Mouse (Mus musculus) gastrocnemius, adult 2 months (tissue): ENCODE results near the gene Vrk1. TPM values are rescaled to one million over a fixed set of nuclear protein-coding genes. Genes with fewer than 3 reads are reported as not detected.
A peak's percentile ranks its signal among the peaks of the same experiment; 100 is the strongest.

Experiments used
- DNase-seq: peaks from one replicate; pipeline ENCODE4 v3.0.0; 2022
- H3K27ac ChIP-seq: fragments of 200-600 bp; 2 replicates; pipeline ENCODE4 v1.8.1; 2022; ENCODE audit warnings: mild to moderate bottlenecking
- H3K4me3 ChIP-seq: fragments of 200-600 bp; 2 replicates; pipeline ENCODE4 v1.8.1; 2022; ENCODE audit warnings: mild to moderate bottlenecking, moderate library complexity
- CTCF ChIP-seq: fragments of 200-600 bp; IDR thresholded peaks from 2 replicates; pipeline ENCODE4 v1.8.1; 2022; ENCODE audit warnings: antibody characterized with exemption, mild to moderate bottlenecking, moderate library complexity
- intact Hi-C: fragments of 180-260 bp; cut with DNase I; formaldehyde crosslinking; loops from one replicate; pipeline ENCODE4 v1.15.1; 2025
- total RNA-seq, 2 experiments: library from RNA; stranded (reverse); gene quantifications; 2 replicates each; pipeline ENCODE4 v1.2.3; 2021

Vrk1 gene
- total RNA-seq, 2 experiments from 2014 or later, result 4.0 to 5.0 TPM

DNA sequence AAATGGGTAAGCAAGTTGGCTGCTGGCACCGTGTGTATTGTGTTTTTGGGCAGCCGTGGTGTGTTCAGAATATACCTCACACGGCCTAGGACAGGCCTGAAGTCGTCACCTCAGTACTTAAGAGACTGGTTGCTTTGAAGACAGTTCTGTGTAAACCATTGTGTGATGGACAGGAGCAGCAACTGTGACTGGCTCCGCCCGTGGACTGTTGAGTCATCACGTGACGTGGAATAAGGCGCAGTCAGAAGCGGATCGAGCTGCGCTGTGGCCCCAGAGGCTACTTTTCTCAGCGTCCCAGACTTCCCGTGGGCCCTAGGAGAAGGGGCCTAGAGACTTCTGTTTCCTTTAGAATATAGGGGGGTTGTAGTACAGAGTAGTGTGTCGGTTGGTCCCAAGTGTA lies 66.1 kb downstream of the Vrk1 start:
- Histone ChIP-seq H3K4me3 (no peak overlapping the region), H3K27ac (no peak overlapping the region)
- DNase-seq, result no peak
- intact Hi-C loops, result no loop called here
- TF ChIP-seq CTCF, result no peak

DNA sequence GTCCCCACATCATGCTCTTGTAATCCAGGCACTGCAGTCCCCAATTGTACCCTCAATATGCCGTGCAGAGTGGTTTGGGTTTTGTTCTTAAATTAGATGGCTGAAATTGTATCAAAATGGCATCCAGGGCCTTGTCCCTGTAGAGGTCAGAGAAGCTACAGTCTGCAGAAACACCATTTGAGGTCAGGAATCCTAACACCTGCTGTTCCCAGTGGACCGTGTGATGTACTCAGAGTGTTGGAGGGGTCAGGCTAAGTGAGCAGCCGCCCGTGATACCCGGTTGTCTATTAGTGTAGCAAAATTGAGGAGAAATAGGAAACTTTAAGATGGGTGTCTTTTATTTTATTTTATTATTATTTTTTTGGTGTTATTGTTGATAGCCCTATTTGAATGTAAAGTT lies 70.5 kb downstream of the Vrk1 start:
- H3K4me3 ChIP-seq, result no peak overlapping the region
- DNase-seq, result no peak
- no peak for TF ChIP-seq CTCF
- intact Hi-C loops, result no loop called here
- H3K27ac ChIP-seq, result no peak overlapping the region

DNA sequence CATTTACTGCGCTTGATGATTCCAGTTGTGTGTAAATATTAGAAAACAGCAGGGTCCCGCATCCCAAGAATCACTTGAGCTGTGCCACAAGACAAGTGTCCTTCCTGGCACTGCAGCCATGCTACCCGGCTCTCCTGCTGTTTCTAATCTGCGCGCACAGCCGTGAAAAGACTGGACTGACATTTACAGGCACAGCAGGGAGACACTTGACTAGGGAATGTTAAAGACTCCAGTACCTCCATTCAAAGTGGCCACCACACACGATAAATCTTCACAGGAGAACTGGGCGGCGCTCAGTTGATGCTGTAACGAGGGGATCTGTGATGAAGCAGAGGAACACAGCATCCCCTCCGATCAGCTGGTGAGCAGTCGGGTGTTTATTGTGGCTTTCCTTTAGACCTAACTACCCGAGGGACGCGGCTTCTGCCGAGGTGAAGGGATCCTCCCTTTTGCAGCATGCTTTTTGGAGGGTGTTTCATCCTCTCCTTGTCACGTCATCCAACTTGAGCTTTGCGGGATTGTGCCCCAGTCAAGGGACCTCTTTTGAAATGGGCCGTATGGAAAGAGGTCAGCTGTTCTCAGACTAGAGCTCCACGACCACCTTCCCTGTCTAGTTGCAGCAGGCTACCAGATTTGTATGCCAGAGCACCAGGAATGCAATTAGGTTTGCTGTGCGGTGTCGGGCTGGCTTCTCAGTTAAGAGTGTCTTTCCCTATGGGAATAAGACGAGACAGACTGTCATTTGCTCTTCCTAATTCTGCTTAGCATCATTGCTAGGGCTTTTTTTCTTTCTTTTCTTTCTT lies 71.1 kb downstream of the Vrk1 start:
- no peak for TF ChIP-seq CTCF
- Histone ChIP-seq H3K27ac (no peak overlapping the region), H3K4me3 (no peak overlapping the region)
- no peak for DNase-seq
- intact Hi-C loops, result no loop called here

DNA sequence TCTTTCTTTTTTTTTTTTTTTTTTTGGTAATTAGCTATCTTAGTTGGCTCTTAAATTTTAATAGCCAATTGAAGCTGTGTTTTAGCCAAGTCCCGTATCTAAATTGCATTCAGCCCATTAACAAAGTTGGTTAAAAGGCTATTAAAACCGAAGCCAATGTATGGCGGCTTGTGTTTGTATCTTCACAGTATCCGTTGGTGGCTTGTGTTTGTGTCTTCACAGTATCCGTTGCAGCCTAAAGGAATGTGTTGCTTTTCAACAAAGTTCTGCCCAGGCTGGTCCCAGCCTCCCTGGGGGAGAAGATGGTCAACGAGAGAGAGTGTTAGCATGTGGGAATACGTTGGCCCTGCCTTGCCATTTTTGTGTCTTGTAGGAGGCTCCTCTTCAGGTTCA lies 71.7 kb downstream of the Vrk1 start:
- TF ChIP-seq CTCF, result no peak
- DNase-seq, result no peak
- Histone ChIP-seq H3K27ac (no peak overlapping the region), H3K4me3 (no peak overlapping the region)
- intact Hi-C loops, result no loop called here

DNA sequence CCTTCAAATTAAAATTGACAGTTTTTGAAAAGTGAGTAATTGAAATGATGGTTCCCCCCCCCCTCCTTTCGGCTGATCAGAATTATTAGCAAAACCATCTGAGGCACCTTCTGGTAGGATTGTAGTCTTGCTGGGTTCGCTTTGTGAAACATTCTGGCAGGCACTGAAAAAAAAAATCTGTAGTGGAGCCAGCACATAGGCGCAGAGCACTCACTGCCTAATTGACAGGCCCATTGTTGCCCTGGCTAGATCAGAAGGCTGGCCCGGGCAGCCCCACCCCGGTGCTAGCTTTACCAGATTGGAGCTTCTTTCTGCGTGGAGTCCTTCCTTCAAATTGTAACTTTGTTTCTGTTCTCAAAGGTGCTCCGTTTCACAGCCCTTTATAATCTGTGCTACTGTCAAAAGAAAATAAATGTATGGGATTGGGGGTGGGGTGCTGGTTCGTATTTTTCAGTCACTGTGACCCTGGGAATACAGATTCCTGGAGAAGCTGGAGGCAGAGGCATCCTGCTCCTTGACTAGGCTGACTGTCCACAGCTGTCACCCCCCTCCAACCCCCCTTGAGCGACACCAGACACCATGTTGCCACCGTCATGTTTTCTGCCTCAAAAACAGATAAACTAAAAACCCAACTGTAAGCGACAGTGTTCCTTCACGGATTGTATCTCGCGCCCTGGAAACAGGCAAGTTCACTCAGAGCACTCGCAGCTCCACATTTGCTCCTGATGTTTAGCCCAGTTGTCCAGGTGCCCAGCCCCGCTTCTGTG lies 72.3 kb downstream of the Vrk1 start:
- no peak for DNase-seq
- no peak overlapping the region for H3K27ac ChIP-seq
- no peak for TF ChIP-seq CTCF
- intact Hi-C loops, result no loop called here
- no peak overlapping the region for H3K4me3 ChIP-seq

DNA sequence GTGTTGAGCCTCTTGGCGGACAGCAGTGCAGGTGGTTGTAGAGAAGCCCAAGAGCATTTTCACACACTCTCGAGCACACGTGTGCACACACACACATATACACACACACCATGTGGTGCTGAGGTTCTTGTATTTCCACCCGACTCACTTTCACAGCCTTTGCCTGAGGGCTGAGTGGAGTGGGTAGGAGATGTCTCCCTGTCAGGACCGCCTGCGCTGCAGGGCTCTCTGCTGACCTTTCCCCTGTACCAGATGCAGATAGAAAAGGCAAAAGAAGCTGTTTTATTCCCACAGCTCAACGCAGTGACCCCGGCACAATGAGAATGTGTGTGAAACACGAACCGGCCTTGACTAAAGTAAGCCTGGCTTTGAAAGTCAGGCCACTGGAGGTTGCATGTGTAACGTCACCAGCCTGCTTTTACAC lies 72.9 kb downstream of the Vrk1 start:
- intact Hi-C loops, result no loop called here
- H3K4me3 ChIP-seq, result no peak overlapping the region
- H3K27ac ChIP-seq, result no peak overlapping the region
- no peak for DNase-seq
- TF ChIP-seq CTCF, result no peak

DNA sequence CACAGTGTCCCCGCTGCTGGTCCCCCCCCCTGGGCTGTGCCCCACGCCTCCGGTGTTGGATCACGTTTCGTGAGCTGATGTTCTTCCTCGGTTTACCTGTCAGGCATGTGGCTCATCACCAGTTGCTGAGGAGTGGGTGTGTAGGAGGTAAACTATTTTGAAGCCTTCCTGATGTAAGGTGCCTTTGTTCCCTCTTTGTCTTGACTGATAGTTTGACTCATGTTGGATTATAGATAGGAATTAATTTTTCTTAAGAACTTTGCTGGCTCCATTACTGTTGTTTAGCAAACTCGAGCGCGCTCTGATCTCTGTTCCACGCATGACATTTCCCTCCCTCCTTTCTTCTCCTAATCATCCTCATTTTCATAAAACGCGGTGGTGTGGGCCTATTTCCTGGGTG lies 74.1 kb downstream of the Vrk1 start:
- H3K27ac ChIP-seq, result no peak overlapping the region
- no peak overlapping the region for H3K4me3 ChIP-seq
- intact Hi-C loops, result no loop called here
- TF ChIP-seq CTCF, result no peak
- DNase-seq, result no peak

DNA sequence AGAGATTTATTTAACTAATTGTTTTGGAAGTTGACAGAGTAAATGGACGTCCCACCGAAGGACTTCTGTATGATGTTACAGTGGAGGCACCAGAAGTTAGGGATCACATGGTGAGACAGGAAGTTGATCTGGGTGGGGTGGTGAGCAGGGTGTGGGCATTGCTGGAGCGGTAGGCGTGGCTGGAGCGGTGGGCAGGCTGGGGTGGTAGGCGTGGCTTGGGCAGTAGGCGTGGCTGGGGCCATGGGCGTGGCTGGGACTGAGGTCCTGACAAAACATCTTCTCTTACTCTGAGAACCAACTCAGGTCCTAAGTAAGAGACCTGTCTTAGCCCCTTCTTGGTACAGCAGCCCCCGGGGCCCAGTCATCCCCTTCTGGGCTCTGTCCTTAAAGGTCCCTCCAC lies 84.8 kb downstream of the Vrk1 start:
- no peak for TF ChIP-seq CTCF

DNA sequence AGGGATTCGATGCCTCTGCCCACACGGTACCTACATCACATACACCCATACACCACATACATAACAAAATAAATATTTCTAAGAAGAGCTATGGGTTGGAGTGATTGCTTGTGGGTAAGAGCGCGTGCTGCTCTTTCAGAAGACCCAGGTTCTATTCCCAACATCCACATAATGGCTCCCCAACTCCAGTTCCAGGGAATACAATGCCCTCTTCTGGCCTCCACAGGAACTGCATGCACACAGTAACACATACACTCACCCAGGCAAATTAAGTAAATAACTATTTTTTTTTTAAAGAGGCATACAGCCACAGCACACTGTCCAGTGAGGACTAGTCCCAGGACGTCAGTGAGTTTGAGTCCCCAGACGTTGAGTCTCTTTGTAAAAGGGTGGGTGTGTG lies 92.0 kb downstream of the Vrk1 start:
- TF ChIP-seq CTCF, result peak; percentile 7; the same call in 1 of the 2 replicates
- Histone ChIP-seq H3K4me3 (no peak overlapping the region), H3K27ac (no peak overlapping the region)
- intact Hi-C loops, result no loop called here
- no peak for DNase-seq

More for the DNA sequence above, 84.8 kb downstream of the Vrk1 start:
- intact Hi-C loops, result no loop called here
- Histone ChIP-seq H3K4me3 (no peak overlapping the region), H3K27ac (no peak overlapping the region)
- no peak for DNase-seq

DNA sequence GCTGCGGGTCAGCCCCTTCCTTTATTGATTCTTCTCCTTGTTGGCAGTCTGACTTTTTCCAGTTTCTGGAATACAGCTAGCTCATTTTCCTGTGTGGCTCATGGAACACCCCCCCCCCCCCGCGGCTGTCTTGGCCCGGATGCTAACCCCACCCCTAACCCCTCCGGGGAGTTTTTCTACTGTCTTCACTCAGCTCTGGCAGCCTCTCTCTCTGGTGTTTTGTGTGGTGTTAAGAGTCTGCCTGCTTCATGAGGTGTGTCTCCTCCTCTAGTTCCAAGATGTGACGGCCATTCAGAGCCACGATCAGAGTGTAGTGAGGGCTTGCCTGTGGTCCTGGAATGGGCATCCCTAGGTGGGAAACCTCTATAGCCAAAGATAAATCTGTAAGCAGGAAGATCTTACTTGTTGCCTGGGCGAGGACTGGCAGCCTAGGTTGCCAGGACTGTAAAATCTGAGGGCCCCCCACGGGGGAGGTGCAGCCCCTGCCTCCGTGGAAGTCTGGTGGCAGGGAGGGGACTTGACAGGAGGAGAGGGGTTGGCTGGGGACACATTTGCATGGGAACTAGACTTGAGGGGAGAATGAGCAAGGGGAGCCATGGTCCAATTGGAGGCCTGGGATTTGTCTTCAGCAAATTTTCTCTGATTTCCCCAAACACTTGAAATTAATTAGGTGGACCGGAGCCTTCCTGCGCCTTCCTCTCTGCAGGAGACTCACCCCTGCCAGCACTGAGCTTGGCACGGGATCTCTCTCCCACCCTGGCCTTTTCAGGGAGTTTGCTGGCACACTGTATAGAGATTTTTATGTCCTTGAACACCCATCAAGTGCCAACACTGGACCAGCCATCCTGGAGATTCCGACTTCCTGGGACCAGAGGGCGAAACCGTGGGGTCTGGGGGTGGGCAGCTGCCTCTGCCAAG lies 93.0 kb downstream of the Vrk1 start:
- intact Hi-C loops, result no loop called here
- no peak overlapping the region for H3K4me3 ChIP-seq
- TF ChIP-seq CTCF, result no peak
- no peak for DNase-seq
- no peak overlapping the region for H3K27ac ChIP-seq

DNA sequence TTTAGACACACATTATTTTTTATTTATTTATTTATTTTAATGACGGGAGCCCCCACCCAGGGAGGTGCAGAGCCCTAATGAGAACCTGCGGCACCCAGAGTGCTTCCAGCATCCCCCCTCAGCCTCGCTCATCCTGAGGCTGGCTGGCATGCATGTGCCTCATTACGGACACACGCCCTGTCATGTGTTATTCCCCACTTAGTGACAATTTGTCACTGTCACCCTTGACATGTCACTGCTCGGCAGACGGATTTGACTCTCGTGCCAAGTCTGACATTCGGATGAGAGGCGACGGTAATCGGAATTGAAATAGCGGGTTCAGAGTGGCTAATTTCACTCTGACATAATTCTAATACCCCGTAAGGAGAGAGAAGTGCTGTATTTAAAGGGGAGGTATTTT lies 97.2 kb downstream of the Vrk1 start:
- H3K4me3 ChIP-seq, result no peak overlapping the region
- H3K27ac ChIP-seq, result no peak overlapping the region
- intact Hi-C loops, result no loop called here
- DNase-seq, result no peak
- TF ChIP-seq CTCF, result no peak

DNA sequence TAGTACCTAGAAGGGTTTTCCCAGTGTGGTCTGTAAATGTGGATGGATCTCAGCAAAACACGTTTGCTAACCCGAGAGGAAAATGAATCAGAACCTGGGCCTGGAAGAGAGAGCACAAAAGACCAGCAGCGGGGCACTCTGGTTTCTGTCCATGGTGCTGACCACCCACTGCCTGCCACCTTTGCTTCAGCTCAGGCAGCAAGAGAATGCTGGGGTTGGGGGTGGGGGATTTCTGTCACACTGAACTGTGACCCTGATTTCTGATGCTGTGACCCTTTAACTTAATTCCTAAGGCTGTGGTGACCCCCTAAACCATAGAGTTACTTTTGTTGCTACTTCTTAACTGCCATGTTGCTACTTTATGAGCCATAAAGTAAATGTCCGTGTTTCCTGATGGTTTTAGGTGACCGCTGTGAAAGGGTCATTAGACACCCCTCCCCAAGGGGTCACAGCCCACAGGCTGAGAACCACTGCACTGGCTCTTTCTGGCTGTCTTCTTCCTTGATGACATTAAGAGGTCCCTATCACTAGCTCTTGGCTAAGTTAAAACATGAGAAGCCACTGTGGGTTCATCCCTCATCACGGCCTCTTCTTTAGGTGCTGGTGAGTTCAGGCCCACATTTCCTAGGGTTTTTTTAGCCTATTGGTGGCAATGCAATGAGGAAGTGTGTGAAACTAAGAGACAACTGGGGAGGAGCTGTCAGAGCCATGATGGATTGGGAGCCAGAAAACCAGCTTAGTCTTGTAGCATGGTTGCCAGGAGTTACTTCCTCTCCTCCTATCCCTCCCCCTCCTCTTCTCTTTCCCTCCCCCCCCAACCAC lies 105.3 kb downstream of the Vrk1 start:
- peak; percentile 27 for DNase-seq
- TF ChIP-seq CTCF, result no peak
- Histone ChIP-seq H3K27ac (no peak overlapping the region), H3K4me3 (no peak overlapping the region)
- intact Hi-C loops, result no loop called here
